Mouse (Mus musculus): ENCODE data around the gene Shc2. TPM values are rescaled to one million over a fixed set of nuclear protein-coding genes. Genes with fewer than 3 reads are reported as not detected.

Shc2 gene
- total RNA-seq, 2 experiments from 2014 or later = 44.0 to 44.8 TPM

DNA sequence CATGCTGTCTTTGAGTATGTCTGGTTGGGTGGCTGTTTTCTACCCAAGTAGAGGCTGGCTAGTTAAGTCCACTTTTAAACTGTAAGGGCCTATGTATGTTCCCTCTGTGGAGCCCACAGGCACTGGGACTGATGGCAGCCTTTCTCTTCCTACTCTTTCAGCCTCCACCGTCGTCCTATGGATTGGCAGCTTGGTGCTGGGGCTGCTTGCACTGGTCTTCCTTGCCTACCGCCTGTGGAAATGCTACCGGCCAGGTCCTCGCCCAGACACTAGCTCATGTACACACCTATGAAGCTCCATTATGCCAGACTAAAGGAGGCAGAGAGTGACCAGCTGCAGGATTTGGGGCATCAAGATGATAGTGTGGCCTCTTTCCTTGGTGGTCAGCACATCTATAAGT is 30.4 kb upstream of the Shc2 start:
- DNase-seq = no peak

DNA sequence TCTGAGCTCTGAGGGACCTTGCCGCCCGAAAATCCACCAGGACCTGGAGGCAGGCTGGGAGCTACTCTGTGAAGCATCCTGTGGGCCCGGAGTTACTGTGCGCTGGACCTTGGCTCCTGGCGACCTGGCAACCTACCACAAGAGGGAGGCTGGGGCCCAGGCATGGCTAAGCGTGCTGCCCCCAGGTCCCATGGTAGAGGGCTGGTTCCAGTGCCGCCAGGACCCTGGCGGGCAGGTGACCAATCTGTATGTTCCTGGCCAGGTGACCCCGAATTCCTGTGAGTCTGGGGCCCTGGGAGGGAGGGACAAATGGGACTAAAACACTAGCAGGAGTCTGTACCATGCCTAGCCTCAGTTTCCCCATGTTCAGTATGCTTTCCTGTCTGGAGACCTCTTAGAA is 28.8 kb upstream of the Shc2 start:
- no peak for DNase-seq

DNA sequence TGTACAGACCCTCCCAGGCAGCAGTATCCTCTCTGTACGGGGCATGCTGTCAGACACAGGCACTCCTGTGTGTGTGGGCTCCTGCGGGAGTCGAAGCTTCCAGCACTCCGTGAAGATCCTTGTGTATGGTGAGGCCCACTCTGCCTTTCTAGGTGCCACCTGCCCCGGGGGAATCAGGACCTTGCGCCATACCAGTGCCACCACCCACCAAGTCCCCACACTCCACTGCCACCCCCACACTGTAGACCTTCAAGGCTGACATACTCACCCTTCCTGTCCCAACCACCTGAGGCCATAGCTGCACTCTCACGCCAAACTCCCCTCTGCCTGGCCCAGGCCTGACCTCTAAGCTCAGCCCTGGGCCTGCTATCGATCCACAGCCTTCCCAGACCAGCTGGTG is 27.3 kb upstream of the Shc2 start:
- DNase-seq = no peak

DNA sequence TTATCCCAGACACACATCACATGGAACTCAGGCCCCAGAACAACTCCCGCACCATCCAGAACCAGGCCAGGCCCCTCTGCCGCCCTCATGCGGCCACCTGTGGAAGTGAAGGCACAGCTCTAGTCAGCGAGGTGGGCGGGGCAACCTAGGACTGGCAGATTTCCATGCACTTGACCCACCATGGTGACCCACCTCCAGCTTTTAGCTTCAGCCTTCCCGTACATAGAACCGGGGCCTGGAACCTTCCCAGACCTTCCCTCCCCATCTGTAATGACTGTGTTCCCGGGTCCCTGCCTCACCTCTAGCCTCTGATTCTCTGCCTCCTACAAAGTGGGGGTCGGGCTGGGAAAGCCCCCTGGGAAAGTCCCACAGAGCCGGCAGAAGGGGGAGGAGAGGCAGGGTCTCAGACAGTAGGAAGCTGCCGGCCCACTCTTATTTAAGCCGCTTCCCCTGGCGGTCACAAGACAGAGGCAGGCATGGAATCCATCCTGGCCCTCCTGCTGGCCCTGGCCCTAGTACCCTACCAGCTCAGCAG is 26.5 kb upstream of the Shc2 start, which contains the start of gene Madcam1:
Gene Madcam1 (plus strand): TSS at position 429 of the 535 bp plus-strand sequence.
- DNase-seq = peak in 1 of 2 experiments; percentile 66

DNA sequence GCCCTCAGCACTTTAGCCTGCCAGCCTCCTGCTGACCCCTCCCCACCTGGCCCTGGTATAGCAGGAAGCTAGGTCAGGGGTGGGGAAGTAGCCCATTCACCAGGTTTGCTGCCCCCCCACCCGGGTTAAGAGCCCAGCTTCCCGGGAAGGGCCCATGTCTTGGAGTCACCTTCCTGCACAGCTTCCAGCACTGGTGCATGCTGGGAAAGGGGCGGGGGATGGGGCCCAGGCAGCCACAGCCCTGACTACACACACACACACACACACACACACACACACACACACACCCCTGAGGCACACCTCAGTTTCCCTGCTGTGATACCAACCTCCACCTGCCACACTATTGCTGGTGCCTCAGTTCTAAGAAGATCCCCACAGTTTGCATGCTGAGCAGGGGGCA is 24.1 kb upstream of the Shc2 start:
- no peak for DNase-seq

DNA sequence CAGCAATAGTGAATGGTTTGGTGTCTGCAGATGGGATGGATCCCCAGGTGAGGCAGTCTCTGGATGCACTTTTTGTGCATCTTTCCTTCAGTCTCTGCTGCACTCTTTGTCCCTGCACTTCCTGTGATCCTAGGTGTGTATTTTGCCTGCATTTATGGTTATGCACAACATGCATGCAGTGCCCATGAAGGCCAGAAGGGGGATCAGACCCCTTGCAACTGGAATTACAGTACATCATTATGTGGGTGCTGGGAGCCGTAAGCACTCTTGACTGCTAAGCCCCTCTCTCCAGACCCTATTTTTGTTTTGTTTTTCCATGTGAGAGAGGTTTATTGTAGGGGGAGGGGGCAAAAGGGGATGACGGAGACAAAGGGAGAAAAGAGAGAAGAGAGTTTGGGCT is 22.6 kb upstream of the Shc2 start:
- no peak for DNase-seq

DNA sequence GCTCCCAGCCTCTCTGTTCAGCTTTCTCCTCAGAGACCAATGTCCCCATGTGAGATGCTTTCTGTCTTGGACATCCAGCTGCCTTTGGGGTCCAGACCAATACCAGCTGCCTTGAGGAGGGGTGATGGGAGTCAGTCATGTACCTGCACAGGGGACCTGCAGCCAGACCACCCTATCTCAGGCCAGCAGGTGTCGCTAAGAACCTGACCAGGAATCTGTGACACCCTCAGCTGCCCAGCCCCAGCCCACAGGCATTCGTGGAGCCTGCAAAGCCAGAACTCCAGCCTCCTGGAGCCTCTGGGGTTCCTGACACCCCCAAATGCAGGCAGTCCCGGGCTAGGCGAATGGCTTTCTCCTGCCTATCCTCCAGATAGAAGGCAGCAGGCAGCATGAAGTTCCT is 21.1 kb upstream of the Shc2 start:
- no peak for DNase-seq

DNA sequence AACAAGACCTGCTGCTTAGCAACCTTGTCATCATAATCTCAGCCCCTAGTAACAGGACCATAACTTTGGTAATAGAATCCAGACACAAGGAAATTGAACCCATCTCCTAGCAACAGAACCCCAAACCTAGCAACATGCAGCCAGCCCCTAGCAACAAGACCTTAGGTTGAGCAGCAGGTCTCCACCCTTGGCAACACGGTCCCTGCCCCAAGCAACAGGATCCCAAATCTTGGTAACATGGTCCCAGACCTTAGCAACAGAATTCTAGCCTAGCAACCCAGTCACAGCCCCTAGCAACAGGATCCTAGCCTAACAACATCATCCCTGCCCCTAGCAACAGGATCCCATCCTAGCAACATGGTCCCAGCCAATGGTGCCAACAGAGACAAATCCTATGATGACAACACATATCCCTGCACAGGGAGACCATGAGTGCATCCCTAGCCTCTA is 17.3 kb upstream of the Shc2 start:
- DNase-seq = peak; percentile 62 to 73

DNA sequence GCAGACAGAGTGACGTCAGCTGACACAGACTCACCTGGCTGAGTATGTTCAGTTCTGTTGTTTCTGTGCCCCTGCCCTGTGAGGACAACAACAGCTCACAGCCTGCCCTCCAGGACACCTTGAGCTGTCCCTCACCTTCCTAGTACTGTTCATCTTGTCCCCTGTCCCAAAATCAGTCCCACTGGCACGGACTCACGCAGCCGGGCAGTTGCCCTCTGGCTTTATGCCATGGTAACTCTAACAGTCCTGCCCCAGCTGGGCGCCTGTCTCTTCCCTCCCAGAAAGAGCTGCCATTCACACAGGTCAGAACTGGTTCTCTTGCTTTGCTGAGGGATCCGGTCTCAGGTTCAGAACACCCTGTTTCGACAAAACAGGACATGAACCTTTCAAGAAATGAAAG is 15.1 kb upstream of the Shc2 start:
- DNase-seq = no peak

DNA sequence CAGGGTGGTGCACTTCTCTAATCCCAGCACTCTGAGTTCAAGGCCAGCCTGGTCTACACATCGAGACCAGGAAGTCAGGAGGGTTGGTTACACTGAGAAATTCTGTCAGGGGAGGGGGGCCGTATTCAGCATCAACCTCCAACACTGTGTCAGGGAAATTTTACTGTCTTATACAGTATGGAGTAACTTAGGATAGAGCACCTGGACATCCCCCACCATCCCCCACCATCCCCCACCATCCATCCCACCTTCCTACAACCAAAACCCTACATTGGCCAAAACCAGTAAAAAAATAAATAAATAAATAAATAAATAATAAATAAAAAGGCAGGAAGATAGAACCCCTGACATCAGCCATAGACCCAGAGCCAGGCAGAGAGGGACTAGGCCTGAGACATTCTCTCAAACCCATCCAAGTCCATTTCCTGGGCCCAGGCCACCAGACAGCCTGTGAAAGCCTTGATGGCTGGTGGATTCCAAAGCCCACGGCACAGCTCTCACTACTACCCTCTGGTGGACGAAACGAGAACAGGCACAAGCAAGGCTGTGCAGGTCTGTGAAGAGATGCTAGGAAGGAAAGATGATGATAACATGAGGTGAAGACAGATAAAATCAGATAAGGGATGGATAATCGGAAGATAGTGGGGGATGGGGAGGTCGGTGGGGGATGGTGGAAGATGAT is 11.5 kb upstream of the Shc2 start:
- DNase-seq = peak; percentile 66 to 68

DNA sequence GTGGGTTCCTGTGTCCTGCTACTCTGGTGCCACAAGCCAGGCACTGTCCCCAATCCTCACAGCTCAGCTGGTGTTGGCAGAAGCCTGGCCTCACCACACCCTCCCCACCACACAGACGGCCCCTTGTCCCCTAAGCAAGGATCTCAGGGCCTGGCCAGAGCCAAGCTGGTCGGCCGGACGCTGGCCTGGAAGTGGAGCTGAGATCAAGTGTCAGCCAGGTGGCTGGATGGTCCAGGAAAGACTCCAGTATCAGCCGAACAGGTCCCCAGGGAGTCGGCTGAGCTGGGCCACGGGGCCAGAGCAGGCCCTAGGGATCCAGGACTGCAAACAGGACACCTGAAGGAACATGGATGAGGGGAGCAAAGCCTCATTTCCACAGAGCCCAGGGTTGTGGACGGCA is 8.0 kb upstream of the Shc2 start, which contains the start of gene Odf3l2:
Gene Odf3l2 (minus strand): TSS at position 28 of the 400 bp plus-strand sequence.
- no peak for DNase-seq

DNA sequence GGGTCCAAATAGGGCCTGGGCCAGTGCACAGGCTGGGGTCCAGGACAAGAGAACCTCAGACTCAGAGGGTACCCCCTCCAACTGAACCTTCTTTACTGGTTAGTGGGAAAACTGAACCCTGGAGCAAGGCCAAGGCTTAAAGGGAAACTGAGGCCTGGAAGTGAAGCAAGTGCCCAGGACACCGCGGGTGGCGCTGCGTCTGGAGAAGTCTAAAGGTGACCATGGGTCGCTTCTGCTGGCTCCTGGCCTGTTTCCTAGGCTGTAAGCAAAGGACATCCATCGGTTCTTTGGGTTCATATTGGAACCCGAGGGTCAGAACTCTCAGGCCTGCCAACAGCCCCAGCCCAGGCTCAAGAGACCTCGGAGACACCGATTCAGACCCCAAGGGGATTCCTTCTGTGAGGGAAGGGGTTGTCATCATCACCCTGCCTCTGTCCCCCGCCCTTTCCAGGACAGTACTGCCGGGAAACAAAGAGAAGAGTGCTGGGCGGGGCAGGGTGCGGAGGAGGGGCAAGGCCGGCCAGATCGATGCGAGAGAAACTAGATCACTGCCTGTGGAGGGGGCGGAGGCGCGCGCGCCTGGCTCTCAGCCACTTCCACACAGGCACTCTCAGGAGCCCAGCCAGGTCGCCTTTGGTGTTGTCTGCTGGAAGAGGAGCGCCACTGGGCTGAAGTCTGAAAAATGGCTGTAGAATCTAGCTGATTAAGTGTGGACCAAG is 927 bp upstream of the Shc2 start:
- DNase-seq = peak; percentile 51 to 52

DNA sequence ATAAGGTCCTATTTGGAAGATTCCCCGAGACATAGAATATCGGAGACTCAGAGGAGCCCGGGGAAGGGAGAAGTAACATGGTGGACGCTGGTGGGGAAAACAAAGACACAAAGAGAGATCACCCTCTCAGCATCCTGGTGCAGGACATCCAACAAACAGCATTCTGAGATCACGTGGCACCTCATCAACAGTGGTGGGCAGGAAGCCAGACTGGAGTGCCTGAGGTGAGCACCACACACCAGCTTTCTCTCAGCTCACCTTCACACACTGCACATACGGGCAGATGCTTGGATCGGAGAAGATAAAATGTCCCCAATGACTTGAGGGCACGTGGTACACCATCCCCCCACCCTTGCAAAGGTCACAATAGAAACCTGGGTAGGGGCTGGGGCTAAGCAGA is 1.4 kb downstream of the Shc2 start:
- no peak for DNase-seq

DNA sequence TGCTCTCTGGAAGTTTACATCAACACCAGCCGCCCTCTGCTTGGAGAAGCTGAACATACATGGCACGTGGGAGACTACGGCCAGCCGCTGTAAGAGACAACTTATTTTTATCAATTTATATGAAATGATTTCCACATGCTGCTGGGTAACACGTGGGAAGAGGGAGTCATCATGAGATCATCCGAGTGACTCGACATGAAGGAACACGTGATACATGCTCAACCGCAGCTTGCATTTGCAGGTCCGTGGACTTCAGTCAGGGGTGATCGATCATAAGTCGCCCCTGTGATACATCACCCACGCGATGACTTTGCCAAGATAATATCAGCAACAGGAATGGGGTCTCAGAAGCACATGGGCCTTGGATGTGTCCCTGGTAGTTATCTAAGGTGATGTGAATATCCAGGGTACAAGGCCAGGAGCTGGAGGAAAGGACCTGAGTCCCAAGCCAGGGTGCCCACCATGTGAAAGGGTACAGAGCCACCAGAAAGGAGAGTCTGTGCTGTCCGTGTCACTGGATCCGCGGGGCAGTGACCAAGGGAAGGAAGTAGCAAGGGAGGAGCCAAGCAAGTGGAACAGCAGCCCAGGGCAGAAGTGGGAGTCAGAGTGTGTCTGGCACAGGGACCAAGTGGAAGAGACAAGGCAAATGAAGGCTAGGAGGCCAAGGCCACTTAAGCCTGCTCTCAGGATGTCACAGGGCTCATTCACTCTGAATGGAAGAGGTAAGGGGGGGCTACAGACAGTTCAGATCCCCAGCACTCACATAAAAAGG is 4.5 kb downstream of the Shc2 start:
- DNase-seq = no peak

DNA sequence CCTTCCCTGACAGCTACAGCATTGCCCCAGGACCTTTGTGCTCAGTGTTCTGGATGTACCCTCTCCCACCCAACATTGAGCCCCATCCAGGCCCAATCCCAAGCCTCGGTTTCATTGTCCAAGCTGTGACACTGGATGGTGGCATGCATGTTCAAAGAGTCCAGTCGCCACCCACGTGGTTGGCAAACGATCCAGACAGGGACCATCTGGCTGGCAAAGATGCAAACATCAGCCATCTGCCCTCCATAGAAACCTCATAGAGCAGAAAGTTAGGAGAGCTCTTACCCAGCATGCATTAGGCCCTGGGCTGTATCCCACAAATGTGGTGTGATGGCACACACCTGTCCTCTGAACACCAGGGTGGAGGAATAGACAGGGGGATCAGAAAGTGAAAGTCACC is 6.3 kb downstream of the Shc2 start:
- DNase-seq = peak; percentile 56 to 66

DNA sequence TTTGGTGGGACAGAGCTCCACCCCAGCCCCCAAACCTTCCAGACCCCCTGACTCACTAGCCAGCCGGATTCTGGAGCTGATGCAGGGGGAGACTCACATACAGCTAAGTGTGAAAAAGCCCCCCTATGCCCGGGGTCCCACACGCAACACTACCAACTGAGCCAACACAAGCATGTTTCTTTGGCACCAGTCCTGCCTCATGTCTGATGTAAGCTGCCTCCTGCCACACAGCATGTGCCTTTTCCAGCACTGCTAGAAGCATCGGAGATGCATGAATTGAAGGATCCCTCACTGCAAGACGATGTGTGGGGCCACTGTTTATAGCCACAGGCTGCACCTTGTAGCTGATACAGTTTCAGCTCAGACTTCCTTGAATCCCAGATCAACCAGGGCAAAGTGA is 9.3 kb downstream of the Shc2 start:
- no peak for DNase-seq

DNA sequence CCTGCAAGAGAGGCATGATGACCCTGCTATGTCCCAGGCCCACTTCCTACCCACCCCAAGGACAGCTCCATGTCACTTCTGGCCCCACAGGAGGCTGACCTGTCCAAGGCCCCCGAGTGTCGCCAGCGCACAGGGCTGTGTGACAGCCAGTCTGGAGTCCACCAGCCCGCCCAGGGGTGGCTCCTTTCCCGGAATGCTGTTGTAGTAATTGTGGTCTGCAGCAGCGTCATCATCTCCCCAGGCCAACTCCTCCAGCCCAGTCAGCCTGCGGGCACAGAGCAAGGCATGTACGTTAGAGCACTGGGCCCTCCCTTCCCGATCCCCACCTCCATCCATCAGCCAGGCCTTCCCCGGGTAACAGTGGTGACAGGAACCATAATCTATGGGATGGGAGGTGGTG is 11.6 kb downstream of the Shc2 start:
- DNase-seq = no peak

DNA sequence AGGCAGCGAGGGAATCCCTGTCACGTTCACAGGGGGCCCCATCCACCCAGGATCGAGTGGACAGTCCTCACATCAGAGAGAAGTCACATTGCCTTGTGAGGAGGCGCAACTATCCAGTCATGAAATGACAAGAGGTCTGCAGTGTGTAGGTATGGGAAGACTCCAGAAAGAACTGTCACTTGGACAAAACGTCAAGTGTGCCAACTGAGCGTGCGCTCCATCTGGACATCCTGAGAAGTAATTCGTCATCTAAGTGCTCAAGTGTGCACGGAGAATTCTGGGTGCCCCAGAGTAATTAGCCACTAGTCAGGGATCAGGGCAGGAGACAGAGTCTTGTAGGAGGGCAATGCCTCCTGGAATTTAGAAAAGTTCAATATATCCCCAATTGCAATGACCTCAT is 12.3 kb downstream of the Shc2 start:
- no peak for DNase-seq

DNA sequence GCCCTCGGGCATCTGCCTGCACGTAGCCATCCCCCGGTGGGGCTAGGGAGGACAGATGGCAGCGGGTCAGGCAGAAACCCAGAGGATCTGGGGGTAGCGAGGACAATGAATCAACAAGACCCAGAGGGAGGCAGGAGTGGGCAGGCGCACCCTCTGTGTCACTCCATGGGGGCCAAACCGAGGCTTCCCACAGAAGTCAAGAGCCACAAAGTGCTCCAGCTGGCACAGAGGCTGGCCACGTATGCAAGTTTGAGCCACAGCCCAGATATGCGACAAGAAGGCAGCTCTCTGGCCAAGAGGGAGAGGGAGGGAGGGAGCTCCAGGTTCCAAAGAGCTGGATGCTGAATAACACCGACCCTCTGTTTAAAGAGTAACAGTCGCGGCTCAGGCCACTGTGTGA is 13.8 kb downstream of the Shc2 start:
- DNase-seq = no peak

DNA sequence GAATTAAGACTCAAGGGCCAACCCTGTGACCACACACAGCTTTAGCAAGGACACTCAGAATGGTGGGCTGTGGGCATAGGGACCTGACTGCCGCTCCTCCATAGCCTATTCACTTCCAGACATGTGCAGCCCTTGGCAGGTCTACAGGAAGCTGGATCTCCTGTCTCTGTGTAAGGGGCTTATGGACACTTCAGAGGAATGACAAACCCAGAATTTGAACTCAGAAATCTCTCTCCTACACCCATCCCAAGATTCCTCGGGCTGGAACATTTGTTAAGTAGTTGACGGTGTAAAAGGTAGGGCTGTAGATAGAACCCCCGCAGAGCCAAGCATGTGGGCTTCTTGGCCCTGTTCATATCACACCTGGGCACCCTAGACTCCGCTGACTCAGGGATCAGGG is 21.3 kb downstream of the Shc2 start:
- no peak for DNase-seq

DNA sequence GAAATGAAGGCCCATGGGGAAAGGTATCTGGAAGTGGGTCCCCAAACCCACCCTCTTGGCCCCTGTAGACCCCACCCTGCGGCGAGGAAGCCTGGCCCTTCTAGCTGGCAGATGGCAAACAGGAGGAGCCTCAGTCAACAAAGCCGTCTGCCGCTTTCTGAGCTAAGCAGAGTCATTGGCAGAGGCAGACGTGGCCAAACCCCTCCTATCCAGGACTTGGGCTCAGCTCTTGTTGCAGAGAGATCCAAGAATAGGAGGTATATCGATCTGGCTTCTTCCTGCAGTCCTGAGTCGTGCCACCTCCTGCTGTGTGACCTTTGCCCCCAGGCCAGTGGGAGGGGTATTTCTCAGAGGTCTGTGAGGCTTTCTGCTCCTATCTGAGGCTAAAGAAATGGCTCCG is 21.9 kb downstream of the Shc2 start:
- DNase-seq = no peak

DNA sequence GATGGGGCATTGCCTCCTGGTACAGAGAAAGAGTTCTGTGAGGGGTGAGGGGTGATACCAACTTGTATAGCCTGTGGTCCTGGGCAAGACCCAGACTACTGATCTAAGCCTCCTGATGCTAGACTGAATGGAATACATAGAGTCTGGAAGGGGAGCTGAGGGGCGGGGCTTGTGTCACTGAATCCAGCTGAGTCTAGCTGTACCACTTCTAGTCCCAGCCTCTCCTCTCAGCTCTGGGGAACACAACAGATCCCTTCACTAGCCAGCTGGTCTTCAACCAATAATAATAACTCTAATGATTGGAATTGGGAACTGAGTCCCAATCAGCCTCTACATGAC is 23.4 kb downstream of the Shc2 start:
- DNase-seq = no peak

Measured in layer of hippocampus, postnatal 36 days (tissue).